Mouse (Mus musculus) limb, embryonic 14.5 days (tissue): ENCODE results near the gene Slc46a2. TPM values are rescaled to one million over a fixed set of nuclear protein-coding genes. Genes with fewer than 3 reads are reported as not detected.

Source experiments
- ATAC-seq: fragments of 200-750 bp; cut with Nextera tagmentation; 2 replicates; pipeline ENCODE4 v1.8.0; 2017; ENCODE audit warnings: low read depth, moderate number of reproducible peaks, moderate TSS enrichment; ENCODE audit not compliant: low FRiP score
- DNase-seq: peaks from one replicate; pipeline ENCODE4 v3.0.0-alpha.2; 2015; ENCODE audit warnings: low spot score
- H3K27ac ChIP-seq: fragments of 300-500 bp; sonication (generic); replicated peaks from 2 replicates; pipeline ENCODE4 v1.5.1; 2014; ENCODE audit warnings: low read depth, mild to moderate bottlenecking, low read length, moderate library complexity, mixed read lengths
- H3K27me3 ChIP-seq: fragments of 300-500 bp; sonication (generic); 2 replicates; pipeline ENCODE4 v1.6.1; 2014; ENCODE audit warnings: low read length, mixed read lengths; ENCODE audit not compliant: control insufficient read depth, insufficient read depth
- H3K36me3 ChIP-seq: fragments of 300-500 bp; sonication (generic); 2 replicates; pipeline ENCODE4 v1.6.1; 2014; ENCODE audit warnings: mild to moderate bottlenecking, low read length, moderate library complexity, mixed read lengths; ENCODE audit not compliant: control insufficient read depth, insufficient read depth
- H3K4me1 ChIP-seq: fragments of 300-500 bp; sonication (generic); 2 replicates; pipeline ENCODE4 v1.6.1; 2014; ENCODE audit warnings: antibody characterized with exemption, low read length, mixed read lengths; ENCODE audit not compliant: control insufficient read depth, insufficient read depth
- H3K4me2 ChIP-seq: fragments of 300-500 bp; sonication (generic); replicated peaks from 2 replicates; pipeline ENCODE4 v1.6.1; 2014; ENCODE audit warnings: low read depth, mild to moderate bottlenecking, low read length, moderate library complexity; ENCODE audit not compliant: severe bottlenecking
- H3K4me3 ChIP-seq: fragments of 300-500 bp; sonication (generic); replicated peaks from 2 replicates; pipeline ENCODE4 v1.5.1; 2014; ENCODE audit warnings: low read length
- H3K9ac ChIP-seq: fragments of 300-500 bp; sonication (generic); 2 replicates; pipeline ENCODE4 v1.6.1; 2014; ENCODE audit warnings: mild to moderate bottlenecking, low read depth, low read length, moderate library complexity; ENCODE audit not compliant: severe bottlenecking
- H3K9me3 ChIP-seq: fragments of 300-500 bp; sonication (generic); 2 replicates; pipeline ENCODE4 v1.6.1; 2016; ENCODE audit warnings: low read length; ENCODE audit not compliant: control insufficient read depth
- POLR2A ChIP-seq: fragments of 200-500 bp; IDR thresholded peaks from 2 replicates; pipeline ENCODE4 v1.8.0; 2012; ENCODE audit warnings: inconsistent platforms, mild to moderate bottlenecking, moderate library complexity, borderline replicate concordance; ENCODE audit not compliant: insufficient read depth, insufficient read length; ENCODE audit errors: extremely low read depth
- WGBS: fragments of 180-500 bp; shearing (Covaris S2); extraction: QIAGEN DNeasy Blood & Tissue Kit; methylation state at CpG from one replicate; pipeline ENCODE4 v1.1.7; 2014; 5-methylcytosine and 5-hydroxymethylcytosine counted together
- polyA plus RNA-seq, 2 experiments: library from polyadenylated mRNA; depleted of rRNA in 1 of 2; stranded (reverse) in 1 of 2; unstranded in 1 of 2; fragments of >200 nt; fragmentation: Nextera tagmentation in 1 of 2; extraction: Ambion mirVana in 1 of 2; gene quantifications; 2 replicates each; pipeline versions ENCODE4 v1.2.1 to v1.2.3; 2012 to 2014

The Slc46a2 gene
- 0.03 TPM in 1 of 2 replicates, not detected in the other for polyA plus RNA-seq (2012; rRNA removed)
- 0.08 and 0.17 TPM in 2 replicates for polyA plus RNA-seq (2014; fragmentation: Nextera tagmentation; extraction: Ambion mirVana)

GRCm38 (mm10) chr4:59914608-59915403 is at the start of gene Slc46a2:
Slc46a2 (minus strand) TSS chr4:59915056.
- ATAC-seq: no peak
- Histone ChIP-seq H3K4me2 (no peak within 1 kb of the TSS), H3K36me3 (no peaks in the 10 kb centered on the region), H3K9me3 (no peaks in the 10 kb centered on the region), H3K27ac (no peak within 1 kb of the TSS), H3K4me3 (no peak within 1 kb of the TSS), H3K9ac (peak within 1 kb of the TSS; percentile 16; the same call in 1 of the 2 replicates), H3K4me1 (no peaks in the 10 kb centered on the region), H3K27me3 (peaks cover 7% of the 10 kb centered on the region; the same call in 1 of the 2 replicates)
- no peak for DNase-seq
- no peak for TF ChIP-seq POLR2A
- 10% methylated on average over 22 of the region's 22 CpGs for WGBS

- Histone ChIP-seq H3K27me3 (no peaks in the 10 kb centered on the region), H3K9me3 (no peaks in the 10 kb centered on the region), H3K36me3 (no peaks in the 10 kb centered on the region), H3K4me1 (no peaks in the 10 kb centered on the region), H3K4me2 (no peak within 1 kb of the TSS), H3K4me3 (no peak within 1 kb of the TSS), H3K9ac (no peak within 1 kb of the TSS), H3K27ac (no peak within 1 kb of the TSS)
- DNase-seq (no peak), ATAC-seq (no peak)
- 48% methylated on average over 3 of the region's 3 CpGs for WGBS
- no peak for TF ChIP-seq POLR2A
Observed at GRCm38 (mm10) chr4:59963405-59964344, 48.8 kb upstream of the Slc46a2 start, which contains the start of gene Mup6. Mup6 (plus strand) TSS chr4:59964294.

GRCm38 (mm10) chr4:59960610-59961009 is 45.8 kb upstream of the Slc46a2 start, which contains the start of gene Mup4:
Mup4 (minus strand) TSS chr4:59960710.
- H3K36me3 ChIP-seq: no peaks in the 10 kb centered on the region
- no peak for TF ChIP-seq POLR2A
- no peak within 1 kb of the TSS for H3K4me2 ChIP-seq
- H3K27ac ChIP-seq: no peak within 1 kb of the TSS
- no peak within 1 kb of the TSS for H3K4me3 ChIP-seq
- no peak for ATAC-seq
- no peaks in the 10 kb centered on the region for H3K9me3 ChIP-seq
- no peaks in the 10 kb centered on the region for H3K27me3 ChIP-seq
- no peak within 1 kb of the TSS for H3K9ac ChIP-seq
- no peak for DNase-seq
- WGBS: 75% methylated on average over 3 of the region's 3 CpGs
- no peaks in the 10 kb centered on the region for H3K4me1 ChIP-seq

GRCm38 (mm10) chr4:59937543-59937942 is 22.7 kb upstream of the Slc46a2 start:
- no peak for TF ChIP-seq POLR2A
- 22% methylated on average over 2 of the region's 2 CpGs for WGBS
- ATAC-seq: peak; percentile 34; the same call in 1 of the 2 replicates

More at GRCm38 (mm10) chr4:59937543-59937942, 22.7 kb upstream of the Slc46a2 start:
- Histone ChIP-seq H3K9ac (no peak overlapping the region), H3K4me3 (no peak overlapping the region), H3K4me1 (0 out of 2 replicates have a peak, but pooled peaks cover 4% of the 10 kb centered on the region), H3K36me3 (no peaks in the 10 kb centered on the region), H3K4me2 (no peak overlapping the region), H3K27ac (no peak overlapping the region), H3K27me3 (no peaks in the 10 kb centered on the region), H3K9me3 (no peaks in the 10 kb centered on the region)
- DNase-seq: no peak
